Mouse (Mus musculus) midbrain, postnatal 0 days (tissue): Measurements from ENCODE around the gene Gm14819. TPM values are rescaled to one million over a fixed set of nuclear protein-coding genes. Genes with fewer than 3 reads are reported as not detected.
"Not testable (repeated sequence)": the region's sequence is repeated elsewhere in the genome, so short reads cannot be mapped to it uniquely, and the experiment has no call there.

Experiments used
- ATAC-seq: fragments of 200-750 bp; cut with Nextera tagmentation; 2 replicates; pipeline ENCODE4 v1.8.0; 2017; ENCODE audit warnings: moderate number of reproducible peaks, mild to moderate bottlenecking, moderate TSS enrichment, moderate library complexity; ENCODE audit not compliant: low FRiP score
- DNase-seq: peaks from one replicate; pipeline ENCODE4 v3.0.0-alpha.2; 2015; ENCODE audit warnings: low spot score
- H3K27ac ChIP-seq: fragments of 300-500 bp; sonication (generic); 2 replicates; pipeline ENCODE4 v1.5.1; 2014; ENCODE audit warnings: low read depth, mild to moderate bottlenecking, low read length, mixed read lengths
- H3K27me3 ChIP-seq: fragments of 300-500 bp; sonication (generic); 2 replicates; pipeline ENCODE4 v1.6.1; 2014; ENCODE audit warnings: low read length, control low read depth, mixed read lengths; ENCODE audit not compliant: insufficient read depth
- H3K36me3 ChIP-seq: fragments of 300-500 bp; sonication (generic); 2 replicates; pipeline ENCODE4 v1.6.1; 2014; ENCODE audit warnings: low read length, control low read depth, mixed read lengths; ENCODE audit not compliant: insufficient read depth
- H3K4me1 ChIP-seq: fragments of 300-500 bp; sonication (generic); 2 replicates; pipeline ENCODE4 v1.6.1; 2014; ENCODE audit warnings: mild to moderate bottlenecking, control low read depth, antibody characterized with exemption, low read length, mixed read lengths; ENCODE audit not compliant: insufficient read depth
- H3K4me2 ChIP-seq: fragments of 300-500 bp; sonication (generic); 2 replicates; pipeline ENCODE4 v1.6.1; 2014; ENCODE audit warnings: low read depth, mild to moderate bottlenecking, low read length, mixed read lengths; ENCODE audit not compliant: poor library complexity, severe bottlenecking
- H3K4me3 ChIP-seq: fragments of 300-500 bp; sonication (generic); 2 replicates; pipeline ENCODE4 v1.5.1; 2014; ENCODE audit warnings: low read depth, mild to moderate bottlenecking, low read length, moderate library complexity
- H3K9ac ChIP-seq: fragments of 300-500 bp; sonication (generic); replicated peaks from 2 replicates; pipeline ENCODE4 v1.6.1; 2014; ENCODE audit warnings: mild to moderate bottlenecking, low read length, moderate library complexity, mixed read lengths; ENCODE audit not compliant: poor library complexity, severe bottlenecking
- H3K9me3 ChIP-seq: fragments of 300-500 bp; sonication (generic); 2 replicates; pipeline ENCODE4 v1.6.1; 2016; ENCODE audit warnings: low read length, control low read depth
- WGBS: fragments of 180-500 bp; shearing (Covaris S2); extraction: QIAGEN DNeasy Blood & Tissue Kit; methylation state at CpG from one replicate; pipeline ENCODE4 v1.1.7; 2014; 5-methylcytosine and 5-hydroxymethylcytosine counted together
- polyA plus RNA-seq: library from polyadenylated mRNA; unstranded; fragments of >200 nt; fragmentation: Nextera tagmentation; extraction: Ambion mirVana; gene quantifications from 2 replicates; pipeline ENCODE4 v1.2.1, GENCODE M21; 2015
- total RNA-seq: library from RNA; depleted of rRNA; stranded (reverse); fragments of >200 nt; gene quantifications from 2 replicates; pipeline ENCODE4 v1.2.3, GENCODE M21; 2014; rRNA removed

The Gm14819 gene
- total RNA-seq (not detected in 2 replicates), polyA plus RNA-seq (not detected in 2 replicates)

- H3K4me2 ChIP-seq, DNase-seq, H3K27ac ChIP-seq, H3K36me3 ChIP-seq, ATAC-seq, H3K4me1 ChIP-seq, H3K27me3 ChIP-seq, H3K4me3 ChIP-seq, H3K9ac ChIP-seq, H3K9me3 ChIP-seq: not testable (repeated sequence)
- no CpG with 5 or more reads among the region's 6 CpGs for WGBS
Observed at GRCm38 (mm10) chrX:35403883-35404282, at the start of gene Gm14819. Gene Gm14819 (plus strand): TSS chrX:35404183.
